Mouse (Mus musculus) neutrophil, adult 59 days (primary cell): ENCODE data around the gene Gbp4. TPM values are rescaled to one million over a fixed set of nuclear protein-coding genes. Genes with fewer than 3 reads are reported as not detected.

Source experiments
- total RNA-seq, 2 experiments: library from RNA; stranded (reverse); gene quantifications; 1 replicate in 1 of 2; 2 replicates in 1 of 2; pipeline ENCODE4 v1.2.4; 2023

Gbp4 gene
- total RNA-seq: 1 to 10 TPM; 2.8 to 3.0 TPM

GRCm38 (mm10) chr5:105139409-105140088 lies at the start of gene Gbp4, which contains the start of the genes Gbp9 and Gbp8:
Gbp4 (minus strand) TSS chr5:105139586.
Gbp9 (minus strand) TSS chr5:105139539.
Gbp8 (minus strand) TSS chr5:105139540.

Other genes with a start within 250 kb of the Gbp4 start
- gene Abcg3, start 156.9 kb downstream of the Gbp4 start, total RNA-seq: 1 to 10 TPM; 1.7 to 2.0 TPM
- 1 to 10 TPM; 7.5 to 8.5 TPM for gene Gbp9, start within 50 bp of the Gbp4 start, total RNA-seq
- gene Gbp8, start within 50 bp of the Gbp4 start, total RNA-seq: 1 to 10 TPM; 1.4 to 1.8 TPM
- not detected for gene Gbp10, start 99.9 kb upstream of the Gbp4 start, total RNA-seq
- gene Gm43302, start 154.1 kb upstream of the Gbp4 start, total RNA-seq: not detected
- gene Gbp6, start 154.1 kb upstream of the Gbp4 start, total RNA-seq: under 1 TPM; 0.22 TPM